Mouse (Mus musculus): ENCODE measurements around the gene Prss38.
"Not testable (repeated sequence)": the region's sequence is repeated elsewhere in the genome, so short reads cannot be mapped to it uniquely, and the experiment has no call there.

Gene Prss38

DNA sequence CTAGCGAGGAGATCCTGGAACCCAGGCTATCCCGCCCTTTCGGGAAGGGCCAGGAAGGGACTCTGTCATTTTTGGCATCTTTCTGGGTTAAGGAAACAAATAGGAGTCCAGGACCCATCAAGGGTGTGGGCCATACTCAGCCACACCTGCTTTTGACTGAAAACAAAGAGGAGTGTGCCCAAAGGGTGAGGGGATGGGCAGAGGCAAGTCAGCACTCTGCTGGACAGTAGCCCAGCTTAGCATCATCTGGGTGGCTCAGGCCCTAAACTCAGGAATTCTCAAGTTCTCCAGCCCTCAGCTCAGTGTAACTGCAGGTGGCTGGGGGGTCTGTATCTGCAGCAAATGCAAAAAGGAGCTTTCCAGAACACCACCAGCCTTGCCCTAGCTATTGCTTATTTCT lies 2.5 kb upstream of the Prss38 start:
- no peak for DNase-seq (ENCODE audit: low read depth, low spot score)

DNA sequence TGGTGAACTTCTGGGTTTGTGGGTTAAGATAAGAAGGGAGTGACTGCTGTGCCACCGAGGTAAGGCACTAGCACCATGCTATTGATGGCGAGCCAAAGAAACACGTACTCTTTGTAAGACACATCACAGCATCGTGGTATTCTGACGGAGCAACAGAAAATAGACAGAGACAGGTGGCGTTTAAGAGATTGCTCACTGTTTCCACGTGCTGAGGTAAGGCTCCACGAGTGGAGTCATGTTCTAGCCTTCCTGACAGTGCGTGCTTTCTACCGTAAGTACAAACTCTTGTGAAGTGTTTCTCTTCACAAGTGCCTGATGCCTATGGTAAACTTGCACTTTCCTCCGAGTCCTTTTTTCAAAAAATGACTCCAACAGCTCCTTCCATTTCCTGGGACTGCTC lies 5.6 kb downstream of the Prss38 start:
- DNase-seq (ENCODE audit: low read depth, low spot score), result no peak

DNA sequence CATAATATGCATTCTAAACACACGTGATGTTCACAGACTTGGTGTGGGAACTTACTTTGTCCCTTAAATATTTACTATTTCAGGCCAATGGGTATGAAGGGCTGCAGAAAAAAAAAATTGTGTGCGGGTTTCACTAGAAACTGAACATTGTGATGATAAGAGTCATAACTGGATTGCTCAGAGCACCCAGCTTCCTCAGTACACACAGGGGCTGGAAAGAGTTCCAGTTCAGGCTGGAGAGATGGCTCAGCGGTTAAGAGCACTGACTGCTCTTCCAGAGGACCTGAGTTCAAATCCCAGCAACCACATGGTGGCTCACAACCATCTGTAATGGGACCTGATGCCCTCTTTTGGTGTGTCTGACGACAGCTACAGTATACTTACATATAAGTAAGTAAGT lies 7.5 kb downstream of the Prss38 start:
- DNase-seq (ENCODE audit: low read depth, low spot score), result not testable (repeated sequence)

DNA sequence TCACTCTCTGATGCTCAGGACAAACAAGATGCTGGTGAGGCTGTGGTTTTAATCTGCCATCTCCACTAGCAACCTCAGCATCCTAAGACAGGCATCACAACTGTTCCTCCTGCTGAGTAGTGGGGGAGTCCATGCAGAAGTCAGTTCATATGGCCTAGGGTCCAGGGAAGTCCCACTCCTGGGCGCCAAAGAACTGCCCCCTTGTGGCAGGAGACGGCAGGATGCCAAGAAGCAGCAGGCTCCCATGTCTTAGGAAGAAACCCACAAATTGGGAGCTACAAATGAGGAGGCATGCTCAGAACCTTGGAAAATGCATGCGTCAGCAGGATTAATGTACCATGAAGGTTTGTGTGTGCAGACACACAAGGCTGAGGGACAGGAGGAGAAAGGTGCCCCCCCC lies 8.8 kb downstream of the Prss38 start:
- DNase-seq (ENCODE audit: low read depth, low spot score), result peak; percentile 54

DNA sequence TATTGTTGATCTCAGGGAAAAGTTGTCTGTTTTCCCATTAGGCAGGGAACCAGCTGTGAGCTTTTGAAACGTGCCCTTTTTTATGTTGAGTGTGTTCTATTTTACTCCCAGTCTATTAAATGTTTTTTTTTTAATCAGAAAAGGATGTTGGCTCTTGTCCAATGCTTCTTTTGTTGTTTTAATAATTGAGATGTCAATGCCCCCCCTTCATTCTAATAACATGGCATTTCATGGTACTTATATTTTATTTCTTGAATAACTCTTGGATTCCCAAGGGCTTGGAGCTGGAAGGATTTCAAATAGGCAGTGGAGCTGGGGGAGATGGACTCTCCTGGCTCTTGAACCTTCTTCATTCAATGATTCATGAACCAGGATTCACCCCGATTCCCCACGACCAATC lies 9.4 kb downstream of the Prss38 start:
- DNase-seq (ENCODE audit: low read depth, low spot score), result no peak

DNA sequence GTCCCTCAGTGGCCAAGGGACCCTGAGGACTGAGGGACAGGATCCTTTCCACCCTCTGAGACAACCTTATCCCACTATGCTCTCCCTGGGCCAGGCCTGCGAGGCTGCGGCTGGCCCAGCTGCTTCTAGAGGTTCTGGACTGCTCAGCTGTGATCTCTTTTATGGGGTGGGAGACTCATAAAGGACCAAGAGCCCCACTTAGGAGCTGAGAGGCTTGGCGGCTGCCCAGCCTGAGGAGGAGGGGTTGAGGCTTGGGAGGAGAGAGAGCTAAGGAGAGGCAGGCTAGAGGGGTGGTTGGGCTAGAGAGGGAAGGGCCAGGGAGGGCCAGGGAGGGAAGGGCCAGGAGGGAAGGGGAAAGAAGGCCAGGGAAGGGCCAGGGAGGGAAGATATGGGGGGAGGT lies 11.0 kb downstream of the Prss38 start:
- DNase-seq (ENCODE audit: low read depth, low spot score), result no peak

DNA sequence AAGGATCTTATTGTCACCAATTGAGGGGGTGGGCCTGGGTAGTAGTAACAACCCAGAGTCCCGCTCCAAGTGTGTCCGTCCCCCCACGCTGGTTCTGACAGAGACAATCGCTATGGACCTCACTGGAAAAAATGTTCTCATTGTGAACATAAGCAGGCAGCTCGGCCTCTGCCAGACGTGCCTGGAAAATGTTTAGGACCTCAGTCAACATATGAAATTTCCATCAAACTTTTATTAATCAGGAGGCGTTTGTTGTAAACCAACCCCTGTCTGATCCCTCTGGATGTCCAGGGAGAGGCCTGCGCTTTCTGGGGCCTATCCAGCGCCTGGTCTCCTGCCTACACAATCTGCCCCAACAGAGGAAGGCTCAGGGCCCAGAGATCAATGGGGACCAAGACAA lies 11.4 kb downstream of the Prss38 start:
- no peak for DNase-seq (ENCODE audit: low read depth, low spot score)

DNA sequence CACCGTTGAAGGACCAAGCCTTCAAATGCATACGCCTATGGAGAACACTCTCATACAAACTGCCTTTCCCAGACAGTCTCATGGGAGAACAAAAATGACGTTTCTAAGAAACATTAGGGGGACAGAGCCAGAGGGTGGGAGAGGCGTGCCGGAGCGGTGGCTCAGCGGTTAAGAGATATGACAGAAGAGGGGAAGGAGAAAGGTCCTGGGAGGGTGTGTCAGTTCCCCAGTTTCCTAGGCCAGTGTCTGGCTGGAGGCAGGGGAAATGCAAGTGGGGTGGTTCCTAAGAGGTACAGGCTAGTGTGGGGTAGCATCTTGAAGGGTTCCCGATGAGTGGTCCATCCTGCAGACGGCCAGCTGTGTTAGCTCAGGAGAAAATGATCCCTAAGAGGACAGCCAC lies 14.2 kb downstream of the Prss38 start:
- DNase-seq (ENCODE audit: low read depth, low spot score), result no peak

DNA sequence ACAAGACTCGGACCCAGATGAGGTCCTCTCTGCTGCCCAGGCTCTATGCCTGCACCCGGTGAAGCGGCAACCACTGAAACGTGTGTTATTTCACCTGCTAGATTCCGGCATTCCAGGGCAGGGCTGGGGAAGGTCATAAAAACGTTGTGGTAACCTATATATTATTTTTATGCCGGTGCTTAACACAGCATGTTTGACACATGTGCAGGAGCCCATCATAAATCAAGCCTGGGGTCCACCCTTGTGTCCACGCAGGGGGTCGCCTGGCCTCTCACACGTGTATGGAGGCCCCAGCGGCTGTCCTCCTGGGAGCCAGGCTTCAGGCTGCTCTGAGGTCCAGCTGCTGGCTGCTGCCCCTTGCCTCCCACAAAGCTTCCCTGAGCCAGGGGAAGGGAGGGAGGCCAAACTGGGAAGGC lies 18.6 kb downstream of the Prss38 start:
- peak; percentile 76 for DNase-seq (ENCODE audit: low read depth, low spot score)

DNA sequence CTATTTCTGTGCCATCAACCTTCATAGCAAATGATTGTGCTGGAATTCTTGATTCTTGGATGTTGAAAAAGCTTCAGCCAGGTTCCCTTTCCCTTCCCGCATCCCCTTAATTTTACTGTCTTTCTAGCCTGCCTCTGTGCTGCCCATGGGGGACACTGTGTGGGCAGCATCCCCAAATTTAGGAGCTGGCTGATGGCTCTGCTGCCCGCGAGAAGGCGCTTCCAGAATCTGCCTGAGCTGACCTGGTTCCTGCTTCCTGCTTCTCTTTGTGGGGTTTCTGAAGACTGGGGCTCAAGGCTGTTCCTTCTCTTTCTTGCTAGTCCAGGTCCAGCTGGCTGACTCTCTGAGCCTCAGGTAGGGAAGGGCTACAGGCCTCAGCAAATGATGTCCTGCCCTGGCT lies 20.7 kb downstream of the Prss38 start:
- no peak for DNase-seq (ENCODE audit: low read depth, low spot score)

DNA sequence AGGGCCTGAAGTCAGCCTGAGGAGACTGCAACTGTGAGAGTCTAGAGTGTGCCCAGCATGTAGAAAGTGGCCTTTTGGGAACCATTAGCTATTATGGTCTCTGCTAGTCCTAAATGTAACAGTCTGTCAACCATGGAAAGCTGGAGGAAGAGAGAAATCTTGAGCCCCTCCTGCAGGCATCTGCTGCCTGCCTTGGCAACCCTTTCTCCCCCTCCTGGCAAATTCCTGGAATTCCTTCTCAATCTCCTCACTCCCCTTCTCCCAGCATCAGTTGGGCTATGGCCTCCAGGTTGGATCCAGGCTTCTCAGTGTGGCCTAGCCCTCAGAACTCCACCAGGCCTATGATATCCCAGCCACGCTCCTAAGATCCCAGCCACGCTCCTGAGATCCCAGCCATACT lies 25.1 kb downstream of the Prss38 start:
- DNase-seq (ENCODE audit: low read depth, low spot score), result peak; percentile 59

DNA sequence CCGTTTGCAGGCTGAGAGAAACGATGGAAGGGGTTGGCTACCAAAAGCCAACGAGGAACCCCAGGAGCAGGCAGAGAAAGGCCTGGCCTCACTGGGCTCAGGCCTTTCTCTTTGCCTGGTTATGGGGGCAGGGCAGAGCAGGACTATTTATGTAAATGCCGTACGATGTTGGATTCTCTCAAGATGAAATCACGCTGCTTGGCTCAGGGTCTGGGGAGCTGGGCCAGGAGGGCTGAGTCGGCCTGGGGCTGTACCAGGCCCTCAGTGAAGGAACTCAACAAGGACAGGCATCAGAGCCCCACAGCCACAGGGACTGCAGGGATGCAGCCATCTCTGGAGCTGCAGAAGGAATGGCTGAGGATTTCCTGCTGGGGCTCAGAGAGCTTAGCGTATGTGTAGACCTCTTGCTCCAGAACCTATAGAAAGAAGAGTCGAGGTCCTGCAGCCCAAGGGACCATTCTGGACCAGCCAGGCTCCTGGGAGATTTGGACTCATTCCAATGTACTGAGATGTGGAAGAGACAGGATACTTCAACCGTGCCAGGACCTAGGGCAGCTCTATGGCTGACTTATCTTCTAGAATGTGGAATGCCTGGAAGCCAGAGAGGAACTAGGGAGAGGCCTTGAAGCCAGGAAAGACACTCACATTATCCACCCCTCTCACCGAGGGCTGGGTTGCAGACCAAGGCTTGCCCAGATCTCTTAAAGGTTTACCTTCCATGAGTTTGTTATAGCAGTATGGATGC lies 29.1 kb downstream of the Prss38 start:
- DNase-seq (ENCODE audit: low read depth, low spot score), result no peak

DNA sequence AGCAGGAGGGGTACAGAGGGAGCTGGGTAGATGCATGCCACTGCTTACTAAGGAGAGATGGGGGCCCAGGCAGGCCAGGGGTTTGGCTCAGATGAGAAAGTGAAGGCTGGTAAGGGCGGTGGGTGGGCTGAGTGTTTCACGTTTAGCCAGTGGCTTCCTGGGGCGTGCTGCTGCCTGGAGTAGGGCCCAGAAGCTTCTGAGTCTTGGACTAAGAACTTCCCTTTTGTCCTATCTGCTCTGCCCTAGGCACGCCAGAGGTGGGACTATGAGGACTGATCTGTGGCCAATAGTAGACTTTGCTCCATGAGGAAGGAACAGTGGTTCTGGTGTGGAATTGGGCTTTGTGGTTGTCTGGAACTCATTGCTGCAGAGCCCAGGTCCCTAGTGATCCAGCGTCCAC lies 32.5 kb downstream of the Prss38 start:
- DNase-seq (ENCODE audit: low read depth, low spot score), result no peak

DNA sequence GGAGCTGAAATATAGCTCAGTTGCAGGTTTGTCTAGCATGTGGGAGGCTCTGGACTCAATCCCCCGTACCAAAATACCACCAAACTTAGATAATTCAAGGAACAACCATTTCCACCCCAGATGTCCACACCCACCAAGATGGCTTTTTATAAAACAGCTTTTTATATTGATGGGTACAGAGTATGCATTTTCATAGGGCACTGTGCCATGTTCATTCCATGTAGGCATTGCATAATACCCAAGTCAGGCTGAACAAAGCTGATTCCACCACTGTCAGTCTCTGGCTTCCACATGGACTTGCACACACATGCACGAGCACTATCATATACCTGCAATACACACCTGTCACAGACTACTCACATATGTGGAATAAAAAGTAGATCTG lies 36.7 kb downstream of the Prss38 start:
- DNase-seq (ENCODE audit: low read depth, low spot score), result no peak

DNA sequence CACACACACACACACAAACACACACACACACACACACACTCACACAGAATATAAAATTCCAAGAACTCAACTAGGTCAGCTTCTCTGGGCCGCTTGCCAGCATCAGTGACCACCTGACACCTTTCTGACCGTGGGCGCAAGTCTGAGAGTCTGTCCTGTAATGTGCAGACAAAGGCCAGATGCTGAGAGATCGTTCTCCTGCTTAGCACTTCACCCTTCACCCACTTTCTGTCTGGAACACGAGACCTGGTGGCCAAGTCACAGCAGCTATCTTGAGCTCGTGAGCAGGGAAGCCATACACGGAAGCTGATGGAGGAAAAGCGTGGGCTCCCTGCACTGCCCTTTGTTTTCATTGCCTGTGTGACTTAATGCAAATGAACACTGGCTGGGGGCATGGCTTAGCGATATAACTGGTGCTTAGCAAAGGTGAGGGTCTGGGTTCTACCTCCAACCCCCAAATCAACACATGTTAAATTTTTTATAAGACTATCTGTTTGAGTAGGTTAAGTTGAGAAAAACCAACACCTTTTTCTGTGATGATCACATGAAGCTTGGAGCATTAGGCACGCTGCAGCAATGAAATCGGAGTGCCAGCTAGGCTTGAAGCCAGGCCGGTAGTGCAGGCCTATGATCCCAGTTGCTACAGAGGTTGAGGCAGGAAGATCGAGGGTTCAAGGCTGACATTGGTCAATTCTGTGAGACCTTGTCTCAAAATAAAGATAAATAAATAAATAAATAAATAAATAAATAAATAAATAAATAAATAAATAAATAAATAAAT lies 37.3 kb downstream of the Prss38 start:
- DNase-seq (ENCODE audit: low read depth, low spot score), result no peak

DNA sequence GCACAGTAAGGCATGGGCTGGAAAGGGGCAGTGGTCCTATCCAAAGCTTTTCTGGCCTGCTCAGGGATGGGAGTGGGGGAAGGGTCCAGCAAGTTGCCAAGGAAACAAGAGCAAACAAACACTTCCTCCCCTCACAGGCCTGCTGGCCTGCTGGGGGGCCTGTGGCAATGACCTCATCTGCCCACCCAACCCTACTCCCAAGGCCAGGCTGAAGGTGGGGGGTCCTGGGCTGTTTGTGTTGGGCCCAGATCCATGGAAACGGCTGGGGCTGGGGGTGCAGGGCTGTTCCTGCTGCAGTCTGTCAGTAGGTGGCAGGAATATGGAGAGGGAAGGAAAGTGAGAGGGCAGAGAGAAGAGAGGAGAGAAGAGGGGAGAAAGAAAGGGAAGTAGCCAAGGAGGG lies 39.1 kb downstream of the Prss38 start:
- DNase-seq (ENCODE audit: low read depth, low spot score), result peak; percentile 69

DNA sequence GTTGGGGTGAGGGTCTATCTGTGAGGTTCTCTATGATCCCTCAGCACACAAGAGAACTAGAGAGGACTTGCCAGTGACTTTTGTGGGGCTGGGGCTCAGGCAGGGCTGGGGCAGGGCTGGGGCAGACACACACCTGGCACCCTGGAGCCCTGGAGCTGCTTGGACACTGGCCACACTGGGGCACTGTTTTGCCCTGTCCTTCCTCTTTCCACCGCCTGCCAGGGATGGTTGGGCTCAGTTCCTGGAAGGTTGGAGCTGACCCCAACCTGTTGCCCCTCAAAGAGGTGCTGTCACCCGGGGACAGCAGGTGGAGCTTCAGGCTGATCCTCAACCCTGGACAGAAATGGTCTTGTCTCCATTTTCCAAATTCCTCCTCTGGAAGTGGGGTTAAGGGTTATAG lies 39.5 kb downstream of the Prss38 start:
- no peak for DNase-seq (ENCODE audit: low read depth, low spot score)

DNA sequence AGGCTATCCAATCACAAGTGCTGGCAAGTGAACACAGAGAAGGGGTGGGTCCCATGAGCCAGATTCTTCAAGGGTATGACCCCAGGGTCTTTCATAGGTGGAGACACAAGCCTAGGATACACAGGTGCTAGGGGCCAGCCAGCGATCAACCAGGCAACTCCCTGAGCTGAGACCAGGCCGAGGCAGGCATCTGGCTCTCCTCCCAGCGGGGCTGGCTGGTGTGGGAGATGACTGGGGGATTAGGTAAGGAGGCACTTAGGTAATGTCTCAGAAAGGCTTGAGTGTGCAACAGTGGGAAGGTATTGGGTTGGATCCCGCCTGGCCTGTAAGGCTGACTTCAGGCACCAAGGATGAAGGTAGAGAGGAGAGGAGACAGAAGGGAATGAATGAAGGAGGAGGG lies 40.3 kb downstream of the Prss38 start:
- no peak for DNase-seq (ENCODE audit: low read depth, low spot score)

DNA sequence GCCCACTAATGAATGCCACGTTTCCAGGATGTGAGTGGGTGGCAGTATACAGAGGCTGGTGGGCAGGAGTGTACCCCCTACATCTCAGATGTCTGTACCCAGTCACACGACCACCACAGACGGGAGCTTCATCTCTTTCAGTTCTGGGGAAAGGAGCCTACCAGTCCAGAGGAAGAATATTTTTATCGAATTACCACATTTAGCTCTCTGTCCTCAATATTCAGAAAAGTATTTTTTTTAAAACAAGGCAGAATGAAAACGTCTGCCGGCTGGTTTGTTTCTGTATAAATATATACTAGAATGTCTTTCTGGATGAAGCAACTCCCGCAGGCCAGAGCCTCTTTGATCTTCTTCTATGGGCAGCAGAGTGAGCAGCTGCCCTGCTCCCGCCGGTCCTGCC lies 42.5 kb downstream of the Prss38 start:
- DNase-seq (ENCODE audit: low read depth, low spot score), result no peak

DNA sequence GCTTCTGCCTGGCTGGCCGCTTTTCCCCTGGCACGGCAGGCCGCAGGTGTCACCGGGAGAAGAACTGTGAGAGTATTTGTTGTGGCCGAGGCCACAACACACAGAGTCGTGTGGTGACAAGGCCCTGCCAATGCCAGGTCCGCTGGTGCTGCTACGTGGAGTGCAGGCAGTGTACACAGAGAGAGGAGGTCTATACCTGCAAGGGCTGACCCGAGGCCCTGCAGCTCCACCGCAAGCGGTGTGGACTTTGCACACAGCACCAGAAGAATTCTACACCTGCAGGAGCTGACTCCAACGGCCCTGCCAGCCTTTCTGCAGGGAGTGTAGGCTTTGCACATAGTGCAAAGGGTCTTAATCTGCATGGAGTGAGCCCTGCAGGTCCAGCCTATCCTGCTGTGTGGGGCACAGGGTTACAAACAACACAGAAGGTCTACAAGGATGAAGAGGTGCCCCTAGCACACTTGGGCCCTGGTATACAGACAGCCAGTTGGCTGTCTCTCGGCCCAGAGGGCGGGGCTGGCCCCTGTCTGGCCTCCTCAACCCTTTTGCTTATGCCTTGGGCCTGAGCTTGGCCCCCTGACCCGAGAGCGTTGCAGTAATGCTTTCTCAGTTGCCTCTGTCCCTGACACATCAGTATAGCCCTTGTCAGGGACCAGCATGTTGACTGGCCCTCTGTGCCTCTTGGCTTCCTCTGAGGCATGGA lies 44.1 kb downstream of the Prss38 start:
- no peak for DNase-seq (ENCODE audit: low read depth, low spot score)

DNA sequence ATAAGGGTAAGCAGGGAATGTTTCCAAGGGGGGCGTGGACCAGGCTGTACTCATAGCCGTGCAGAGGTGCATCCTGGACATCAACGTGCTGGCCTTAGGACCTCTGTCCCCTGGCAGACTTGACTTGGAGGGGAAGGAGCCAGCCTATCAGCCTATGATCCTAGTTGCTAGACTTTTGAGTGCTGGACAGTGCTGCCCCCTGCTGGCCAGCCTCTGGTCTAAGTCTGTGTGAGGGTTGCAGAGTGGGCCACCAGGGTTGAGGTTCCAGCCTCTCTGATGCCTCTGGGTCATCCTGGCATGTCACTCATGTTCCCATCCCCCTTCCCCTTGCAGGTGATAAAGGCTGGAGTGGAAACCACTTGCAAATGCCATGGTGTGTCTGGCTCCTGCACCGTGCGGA lies 44.9 kb downstream of the Prss38 start:
- DNase-seq (ENCODE audit: low read depth, low spot score), result peak; percentile 77

DNA sequence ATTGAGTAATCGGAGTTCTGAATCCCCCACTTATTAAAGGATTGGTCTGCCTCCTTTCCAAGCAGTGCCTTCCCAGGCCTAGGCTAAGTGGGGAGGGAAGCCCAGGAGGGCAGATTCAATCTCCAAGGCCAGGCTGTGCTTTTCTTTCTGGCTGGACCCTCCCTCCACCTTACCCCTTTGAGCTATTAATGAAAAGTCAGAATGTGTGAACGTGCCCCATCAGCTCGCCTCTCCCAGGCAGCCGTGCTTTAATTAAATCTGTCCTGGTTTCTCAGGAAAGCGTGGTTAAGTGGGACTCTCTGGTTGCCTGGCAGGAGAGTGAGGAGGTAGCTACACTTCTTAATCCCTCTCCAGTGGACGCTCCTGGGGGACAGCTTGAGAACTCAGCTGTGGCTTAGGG lies 45.8 kb downstream of the Prss38 start:
- DNase-seq (ENCODE audit: low read depth, low spot score), result no peak

DNA sequence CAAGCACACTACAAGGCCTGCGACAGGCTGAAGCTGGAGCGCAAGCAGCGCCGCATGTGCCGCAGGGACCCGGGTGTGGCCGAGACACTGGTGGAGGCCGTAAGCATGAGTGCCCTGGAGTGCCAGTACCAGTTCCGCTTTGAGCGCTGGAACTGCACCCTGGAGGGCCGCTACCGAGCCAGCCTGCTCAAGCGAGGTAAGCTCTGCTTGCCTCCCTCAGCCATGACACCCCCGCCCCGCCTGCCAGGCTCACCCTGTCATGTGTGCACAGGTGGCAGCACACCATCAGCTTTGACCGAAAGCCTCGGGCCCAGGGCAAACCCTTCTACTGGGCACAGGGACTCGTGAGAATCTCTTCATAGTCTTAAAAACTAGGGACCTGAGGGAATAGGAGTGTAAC lies 47.8 kb downstream of the Prss38 start:
- no peak for DNase-seq (ENCODE audit: low read depth, low spot score)

All from mesoderm, embryonic 11.5 days (tissue).